Mouse (Mus musculus) yolk sac, embryonic 10.5 days (tissue): ENCODE data around the gene Cep97.
A peak's percentile ranks its signal among the peaks of the same experiment; 100 is the strongest.

Source experiments
- DNase-seq: peaks from one replicate; pipeline ENCODE4 v3.0.0-alpha.2; 2017; ENCODE audit warnings: low spot score

The Cep97 gene

GRCm38 (mm10) chr16:55947266-55947665 is 12.6 kb upstream of the Cep97 start:
- DNase-seq: no peak

GRCm38 (mm10) chr16:55940781-55941180 is 6.1 kb upstream of the Cep97 start:
- DNase-seq: no peak

GRCm38 (mm10) chr16:55939703-55940102 is 5.0 kb upstream of the Cep97 start:
- DNase-seq: peak; percentile 11

GRCm38 (mm10) chr16:55938761-55939160 is 4.1 kb upstream of the Cep97 start:
- no peak for DNase-seq

GRCm38 (mm10) chr16:55933681-55934343 is 843 bp downstream of the Cep97 start:
- no peak for DNase-seq

- no peak for DNase-seq
Observed at GRCm38 (mm10) chr16:55924010-55924409, 10.6 kb downstream of the Cep97 start.

GRCm38 (mm10) chr16:55922079-55922478 is 12.6 kb downstream of the Cep97 start:
- DNase-seq: no peak

GRCm38 (mm10) chr16:55914716-55915115 is 19.9 kb downstream of the Cep97 start:
- DNase-seq: no peak

- DNase-seq: peak; percentile 63
Observed at GRCm38 (mm10) chr16:55910208-55910793, 24.4 kb downstream of the Cep97 start.

- no peak for DNase-seq
Observed at GRCm38 (mm10) chr16:55906928-55907679, 27.6 kb downstream of the Cep97 start.

GRCm38 (mm10) chr16:55905370-55905769 is 29.3 kb downstream of the Cep97 start:
- peak; percentile 24 for DNase-seq

GRCm38 (mm10) chr16:55901839-55902756 is 32.6 kb downstream of the Cep97 start:
- DNase-seq: no peak

GRCm38 (mm10) chr16:55898385-55899002 is 36.2 kb downstream of the Cep97 start:
- DNase-seq: no peak

- DNase-seq: no peak
Observed at GRCm38 (mm10) chr16:55895651-55896095, 39.0 kb downstream of the Cep97 start.

GRCm38 (mm10) chr16:55894893-55895650 is 39.6 kb downstream of the Cep97 start, which contains the start of gene Nxpe3:
Gene Nxpe3 (minus strand): TSS chr16:55895285.
- DNase-seq: peak; percentile 89

- DNase-seq: peak; percentile 55
Observed at GRCm38 (mm10) chr16:55894536-55894892, 40.1 kb downstream of the Cep97 start.

- DNase-seq: peak; percentile 72
Observed at GRCm38 (mm10) chr16:55893410-55894107, 41.1 kb downstream of the Cep97 start.

GRCm38 (mm10) chr16:55892484-55892883 is 42.2 kb downstream of the Cep97 start:
- peak; percentile 78 for DNase-seq

GRCm38 (mm10) chr16:55891346-55891745 is 43.3 kb downstream of the Cep97 start:
- no peak for DNase-seq
